Mouse (Mus musculus) embryo, embryonic 9.5 days (tissue): ENCODE results near the gene Olfr986.
"Not testable (repeated sequence)": the region's sequence is repeated elsewhere in the genome, so short reads cannot be mapped to it uniquely, and the experiment has no call there.

ENCODE experiments used
- DNase-seq: peaks from one replicate; pipeline ENCODE4 v3.0.0-alpha.2; 2017; ENCODE audit errors: extremely low spot score

Gene Olfr986

GRCm38 (mm10) chr9:40180620-40181019, at the start of gene Olfr986:
Gene Olfr986 (plus strand): TSS chr9:40180920.
- DNase-seq: no peak

DNA sequence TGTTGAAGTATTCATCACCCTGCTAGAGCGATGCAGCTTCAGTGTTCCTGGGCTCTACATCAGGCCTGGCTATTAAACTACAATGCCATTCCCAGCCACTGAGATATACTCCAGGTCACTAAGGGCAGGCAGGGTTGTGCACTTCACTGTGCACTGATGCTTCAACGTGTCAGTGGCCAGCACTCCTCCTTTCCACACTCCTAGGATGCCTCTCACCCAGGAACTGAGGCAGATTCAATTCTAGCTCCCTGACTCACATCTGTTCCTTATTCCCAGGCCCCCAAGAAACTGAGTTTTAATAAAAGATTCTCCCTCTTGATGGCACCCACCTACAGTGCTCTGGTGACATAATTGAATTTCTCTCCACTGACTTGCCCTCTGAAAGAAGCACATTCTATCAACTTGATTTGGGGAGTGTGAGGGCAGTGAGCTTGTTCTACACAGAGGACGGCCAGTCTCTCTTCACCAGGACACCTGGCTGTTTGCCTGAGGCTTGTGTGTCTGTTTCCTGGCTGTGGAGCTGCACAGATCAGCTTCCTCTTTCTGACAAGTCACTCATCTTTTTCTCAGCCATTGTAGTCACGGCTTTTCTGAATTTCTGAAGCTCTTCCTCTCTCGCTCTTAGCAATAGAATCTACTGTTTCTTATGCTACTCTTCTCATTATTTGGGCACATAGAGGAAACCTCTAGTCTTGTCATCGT, 43.6 kb upstream of the Olfr986 start:
- no peak for DNase-seq

GRCm38 (mm10) chr9:40139484-40139883, 41.2 kb upstream of the Olfr986 start:
- no peak for DNase-seq

GRCm38 (mm10) chr9:40141544-40141943, 39.2 kb upstream of the Olfr986 start:
- no peak for DNase-seq

GRCm38 (mm10) chr9:40155118-40155644, 25.5 kb upstream of the Olfr986 start:
- DNase-seq: no peak

DNA sequence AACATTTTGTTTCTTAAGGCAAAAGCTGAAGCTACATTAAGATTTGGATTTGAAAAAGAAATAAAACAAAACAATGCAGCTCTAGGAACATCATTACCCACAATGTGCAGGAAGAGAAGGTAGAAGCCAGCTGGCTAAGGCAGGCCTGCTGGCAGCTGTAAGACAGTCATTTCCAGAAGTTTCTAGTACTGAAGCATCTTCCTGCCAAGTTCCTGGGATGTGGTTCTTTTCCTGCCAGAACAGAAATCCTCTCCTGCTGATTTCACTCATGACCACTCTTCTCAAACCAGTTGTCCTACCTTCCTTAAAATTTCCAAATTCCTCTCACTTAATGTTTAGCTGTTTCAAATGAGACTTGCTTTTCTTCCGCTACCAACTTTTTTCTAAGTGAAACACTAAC, 14.3 kb upstream of the Olfr986 start:
- no peak for DNase-seq

GRCm38 (mm10) chr9:40177017-40177416, 3.7 kb upstream of the Olfr986 start:
- DNase-seq: no peak

DNA sequence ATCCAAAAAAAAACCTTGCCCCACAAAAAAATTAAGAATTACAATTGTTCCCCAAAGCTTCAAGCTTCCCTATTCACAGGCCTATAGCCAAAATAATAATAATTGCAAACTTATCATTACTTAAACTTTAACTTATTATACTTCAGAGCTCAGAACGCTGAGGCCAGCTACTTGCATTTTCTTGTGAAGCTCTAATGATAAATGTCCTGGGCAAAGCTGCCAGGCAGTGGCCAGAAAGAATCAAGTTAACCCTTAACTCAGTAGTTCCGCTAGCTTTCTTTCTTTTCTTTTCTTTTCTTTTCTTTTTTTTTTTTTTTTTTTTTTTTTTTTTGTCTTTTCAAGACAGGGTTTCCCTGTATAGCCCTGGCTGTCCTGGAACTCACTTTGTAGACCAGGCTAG, 4.4 kb downstream of the Olfr986 start:
- DNase-seq: not testable (repeated sequence)

- DNase-seq: no peak
Measured at GRCm38 (mm10) chr9:40191086-40191876, 10.6 kb downstream of the Olfr986 start.

GRCm38 (mm10) chr9:40192098-40193038, 11.6 kb downstream of the Olfr986 start, which contains the start of gene Zfp202:
Gene Zfp202 (plus strand): TSS chr9:40192316.
- DNase-seq: peak; percentile 92

GRCm38 (mm10) chr9:40195981-40196380, 15.3 kb downstream of the Olfr986 start:
- no peak for DNase-seq

- DNase-seq: no peak
Measured at GRCm38 (mm10) chr9:40206546-40206950, 25.8 kb downstream of the Olfr986 start.

GRCm38 (mm10) chr9:40210744-40211143, 30.0 kb downstream of the Olfr986 start:
- DNase-seq: no peak

DNA sequence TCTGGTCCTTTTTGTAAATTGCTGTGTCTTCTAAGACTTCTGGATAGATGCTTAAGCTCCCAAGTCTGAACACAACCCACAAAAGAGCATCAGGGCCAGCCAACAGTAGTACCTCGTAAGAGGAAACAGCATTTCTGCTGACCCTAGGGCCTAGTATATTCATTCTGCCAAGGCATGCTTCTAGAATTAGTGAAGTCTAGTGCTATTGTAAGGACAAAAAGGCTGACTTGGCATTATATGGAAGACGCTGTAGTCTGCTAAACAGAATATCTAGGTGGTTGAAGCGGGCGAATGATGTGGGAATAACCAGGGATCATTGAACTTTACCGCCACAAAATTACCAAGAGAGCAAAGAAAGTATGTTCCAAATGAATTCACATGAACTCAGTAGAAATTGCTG, 33.3 kb downstream of the Olfr986 start:
- no peak for DNase-seq

DNA sequence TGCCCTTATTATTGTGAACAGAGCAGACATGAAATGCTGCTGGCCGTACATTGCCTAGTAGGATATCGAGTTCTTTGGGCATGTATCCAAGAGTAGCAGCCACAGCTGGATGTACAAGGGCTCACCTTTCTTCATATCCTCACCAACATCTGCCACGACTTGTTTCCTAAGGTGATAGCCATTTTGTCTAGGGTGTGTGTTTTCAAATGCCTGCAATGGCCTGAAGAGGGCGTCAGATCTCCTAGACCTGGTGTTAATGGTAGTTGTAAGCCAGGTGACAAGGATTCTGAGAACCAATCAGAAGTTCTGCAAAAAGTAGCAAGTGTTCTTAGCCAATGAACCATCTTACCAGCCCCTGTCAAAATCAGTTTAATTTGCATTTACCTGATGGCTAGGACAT, 35.9 kb downstream of the Olfr986 start:
- DNase-seq: no peak

GRCm38 (mm10) chr9:40224289-40224688, 43.6 kb downstream of the Olfr986 start:
- no peak for DNase-seq

- DNase-seq: peak; percentile 42
Measured at GRCm38 (mm10) chr9:40227874-40228789, 47.4 kb downstream of the Olfr986 start.

GRCm38 (mm10) chr9:40228804-40229331, 48.1 kb downstream of the Olfr986 start:
- DNase-seq: no peak

GRCm38 (mm10) chr9:40229479-40229878, 48.8 kb downstream of the Olfr986 start:
- no peak for DNase-seq

GRCm38 (mm10) chr9:40231019-40231418, 50.3 kb downstream of the Olfr986 start:
- DNase-seq: no peak
